Mouse (Mus musculus) c-Kit-positive CD71-positive TER-119-negative erythroid progenitor cells, embryonic 14.5 days (primary cell): ENCODE measurements at regions not wholly inside any gene's neighbourhood (a gene's known extent, or its start where the extent isn't known, plus 50 kb on each side); places are given as distances from the start of the nearest gene placed in this dataset.

Experiments
- DNase-seq: peaks from one replicate; pipeline ENCODE4 v3.0.0-alpha.2; 2013; ENCODE audit warnings: low read depth

- no peak for DNase-seq
These were observed 182.9 kb downstream of the Rap2a start for GRCm38 (mm10) chr14:120661111-120661510.

GRCm38 (mm10) chr14:120669665-120670064 lies 191.4 kb downstream of the Rap2a start:
- DNase-seq = no peak

GRCm38 (mm10) chr14:120675752-120676151 lies 197.5 kb downstream of the Rap2a start:
- DNase-seq = no peak

GRCm38 (mm10) chr14:120678533-120678932 lies 200.3 kb downstream of the Rap2a start:
- DNase-seq = no peak

- no peak for DNase-seq
These were observed 200.8 kb downstream of the Rap2a start for GRCm38 (mm10) chr14:120679072-120679471.

DNA sequence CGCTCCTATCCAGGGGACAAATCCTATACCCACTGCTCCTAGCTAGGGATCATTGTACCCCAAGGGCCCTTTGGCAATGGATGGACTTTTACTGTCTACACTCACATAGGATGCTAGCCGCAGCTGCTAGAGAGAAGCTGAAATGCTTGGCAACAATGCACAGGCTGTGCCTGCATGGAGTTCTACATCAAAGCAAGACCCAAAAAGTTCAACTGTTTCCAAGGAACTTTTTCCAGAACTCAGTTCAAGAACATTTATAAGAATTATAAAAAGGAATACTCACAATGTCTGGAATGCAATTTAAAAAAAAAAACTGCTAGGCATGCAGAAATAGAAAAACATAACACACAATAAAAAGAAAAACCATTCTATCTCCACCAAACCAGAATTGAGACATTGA lies 202.0 kb downstream of the Rap2a start:
- no peak for DNase-seq

DNA sequence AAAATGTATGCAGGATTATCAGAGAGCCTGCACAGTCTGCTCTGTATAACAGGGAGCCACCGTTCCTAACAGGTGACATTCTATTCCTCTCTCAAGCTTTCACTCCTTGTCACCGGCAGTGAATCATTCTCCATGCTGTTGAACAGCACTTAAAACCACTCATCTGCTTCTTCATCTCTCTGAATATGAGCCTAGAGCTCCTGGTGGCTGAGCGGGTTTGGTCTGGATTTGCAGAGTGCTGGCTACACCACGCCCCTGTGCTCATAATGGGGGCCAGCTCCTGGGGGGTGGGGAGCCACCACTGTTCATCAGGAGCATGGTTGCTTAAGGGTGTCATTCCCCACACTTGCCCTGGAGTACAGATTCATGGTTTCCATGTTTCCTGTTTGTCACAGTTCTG lies 207.0 kb downstream of the Rap2a start:
- DNase-seq = no peak

DNA sequence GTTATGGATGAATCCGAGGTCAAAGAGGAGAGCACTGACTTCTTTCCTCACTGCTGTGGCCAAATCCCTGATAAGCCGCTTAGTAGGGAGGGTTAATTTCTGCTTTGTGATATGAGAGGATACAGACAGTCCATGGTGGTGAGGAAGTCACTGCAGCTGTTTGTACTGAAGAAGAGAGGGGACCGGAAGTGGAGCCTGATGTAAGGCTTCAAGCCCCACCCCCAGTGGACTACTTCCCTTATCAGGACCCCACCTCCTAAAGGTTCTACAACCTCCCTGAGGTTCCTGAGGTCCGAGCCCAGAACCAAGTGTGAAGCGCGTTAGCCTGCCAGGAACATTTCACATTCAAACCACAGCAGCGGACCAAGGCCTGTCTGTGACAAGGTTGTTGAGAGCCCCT lies 207.6 kb downstream of the Rap2a start:
- no peak for DNase-seq

DNA sequence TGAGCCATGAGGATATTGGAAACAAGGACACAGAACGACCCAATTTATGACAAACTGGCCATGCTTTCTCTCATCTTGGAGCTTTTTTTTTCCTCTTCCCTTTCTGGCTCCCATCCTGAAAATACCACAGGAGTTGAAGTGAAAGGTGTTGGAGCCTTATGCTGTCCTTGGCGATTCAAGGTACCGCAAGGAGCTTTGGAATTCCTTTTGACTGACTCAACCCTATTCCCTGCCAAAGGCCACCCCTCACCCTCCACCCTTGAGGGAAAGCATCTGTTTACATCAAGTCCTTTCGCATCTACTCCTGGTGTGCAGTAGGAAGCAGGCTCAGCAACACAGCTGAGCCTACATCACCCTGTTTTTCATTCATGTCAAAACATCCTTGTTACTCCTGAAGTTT lies 208.5 kb downstream of the Rap2a start:
- no peak for DNase-seq

DNA sequence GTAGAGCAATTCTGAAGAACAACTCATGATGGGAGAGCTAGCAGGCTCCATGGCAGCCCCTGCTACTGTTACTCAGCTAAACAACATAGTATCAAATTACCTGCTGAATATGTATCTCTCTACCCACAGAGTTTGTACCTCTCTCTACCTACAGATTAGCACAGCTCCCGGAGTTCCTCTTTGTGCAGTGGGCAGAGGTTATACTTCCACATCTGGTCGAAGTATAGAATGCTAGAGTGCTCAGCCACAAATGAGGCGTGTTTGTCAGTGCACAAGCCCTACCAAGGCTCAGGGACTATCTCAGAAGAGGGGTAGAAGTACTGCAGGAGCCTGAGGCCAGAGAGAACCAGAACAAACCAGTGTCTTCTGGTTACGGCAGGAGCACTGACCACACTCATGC lies 211.6 kb upstream of the Ipo5 start:
- DNase-seq = no peak

DNA sequence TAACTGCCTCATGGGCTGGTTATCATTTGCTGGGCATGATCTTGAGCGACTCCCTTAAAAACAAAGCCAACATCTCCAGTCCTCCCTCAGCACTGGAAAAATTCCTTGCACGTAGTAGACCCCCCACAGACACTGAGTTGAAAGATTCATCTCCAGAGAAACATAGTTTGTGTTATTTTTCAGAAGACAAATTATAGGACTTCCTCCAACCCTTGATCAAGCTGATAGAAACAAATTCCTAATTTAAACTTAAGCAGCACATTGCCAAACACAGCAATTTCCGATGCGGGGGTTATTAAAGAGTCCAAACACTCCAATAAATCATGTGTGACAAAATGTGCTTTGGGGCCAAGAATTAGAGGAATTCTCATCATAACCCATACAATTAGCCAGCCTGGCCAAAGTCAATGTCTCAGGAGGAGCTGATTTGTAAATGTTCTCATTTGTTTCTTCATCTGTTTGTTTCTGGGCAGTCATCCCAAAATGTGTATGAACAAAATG lies 205.7 kb upstream of the Ipo5 start:
- DNase-seq = no peak

- DNase-seq = no peak
These were observed 200.2 kb upstream of the Ipo5 start for GRCm38 (mm10) chr14:120710782-120711181.

DNA sequence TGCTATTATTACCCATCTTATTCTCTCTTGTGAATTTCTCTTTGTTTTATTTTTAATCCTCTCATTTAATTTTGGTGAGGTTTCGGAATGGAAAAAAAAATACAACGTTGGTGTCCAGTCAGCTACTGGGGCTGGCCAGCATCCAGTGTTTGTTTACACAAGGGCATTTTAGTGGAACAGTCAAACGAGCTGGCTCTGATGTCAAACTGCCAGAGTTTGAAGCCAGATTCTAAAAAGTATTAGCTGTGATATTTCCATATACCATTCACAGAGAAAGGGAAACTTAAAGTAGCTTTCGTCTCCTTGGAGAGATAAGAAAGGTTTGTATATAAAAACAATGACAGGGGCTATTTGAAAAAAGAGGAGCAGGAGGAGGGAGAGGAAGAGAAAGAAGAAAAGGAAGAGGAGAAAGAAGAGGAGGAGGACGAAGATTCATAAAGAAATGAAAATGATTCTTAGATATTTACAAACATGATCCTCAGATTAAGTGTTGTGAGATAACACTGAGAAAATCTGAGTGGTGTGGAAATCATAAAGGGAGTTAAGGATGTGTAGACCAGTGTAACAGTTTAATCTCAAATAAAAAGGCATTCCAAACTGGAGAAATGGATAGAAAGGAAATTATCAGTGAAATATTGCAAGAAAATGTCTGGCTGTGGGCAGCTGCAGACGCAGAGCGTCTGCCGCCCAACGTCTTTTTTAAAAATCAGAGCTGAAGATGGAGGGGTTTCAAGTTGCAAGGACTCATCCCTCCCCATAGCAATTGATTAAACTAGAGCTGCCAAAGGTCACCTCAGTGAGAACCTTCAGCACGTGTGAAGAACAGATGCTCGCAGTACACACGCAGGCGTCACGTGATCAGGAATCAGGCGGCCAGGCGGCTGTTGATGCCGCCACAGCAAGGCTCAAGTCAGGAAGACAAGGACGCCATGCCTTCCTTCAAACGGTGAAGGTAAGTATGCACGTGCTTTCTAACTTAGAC lies 190.3 kb upstream of the Ipo5 start:
- DNase-seq = no peak

- no peak for DNase-seq
These were observed 189.2 kb upstream of the Ipo5 start for GRCm38 (mm10) chr14:120721593-120722461.

DNA sequence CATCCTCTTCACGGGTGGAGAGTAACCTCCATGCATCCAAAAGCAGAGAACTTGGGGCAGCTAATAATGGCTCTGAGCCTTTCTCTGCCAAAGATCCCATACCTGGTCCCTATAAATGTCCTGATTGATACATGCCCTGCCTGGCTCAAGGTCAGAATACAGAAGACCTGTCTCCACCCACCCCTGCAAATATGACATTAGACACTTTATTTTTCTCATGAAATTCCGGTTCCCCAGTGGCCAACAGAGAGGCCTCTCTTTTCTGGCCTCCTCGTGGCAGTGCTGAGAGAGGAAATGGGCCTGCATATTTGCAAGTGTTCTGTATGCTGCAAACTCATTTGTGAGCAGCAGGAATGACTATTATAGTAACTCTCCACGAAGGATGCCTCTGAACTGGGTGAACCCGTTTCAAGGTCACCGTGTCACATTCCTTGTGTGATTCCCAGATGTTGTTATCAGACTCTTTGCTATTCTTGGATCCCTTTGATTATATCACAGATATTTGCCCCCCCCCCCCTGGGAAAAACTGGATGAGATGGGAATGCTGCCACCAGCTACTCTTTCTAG lies 188.4 kb upstream of the Ipo5 start:
- DNase-seq = no peak

GRCm38 (mm10) chr14:120728107-120728506 lies 182.9 kb upstream of the Ipo5 start:
- no peak for DNase-seq

- no peak for DNase-seq
These were observed 180.8 kb upstream of the Ipo5 start for GRCm38 (mm10) chr14:120730226-120730625.

- no peak for DNase-seq
These were observed 179.2 kb upstream of the Ipo5 start for GRCm38 (mm10) chr14:120731679-120732281.

DNA sequence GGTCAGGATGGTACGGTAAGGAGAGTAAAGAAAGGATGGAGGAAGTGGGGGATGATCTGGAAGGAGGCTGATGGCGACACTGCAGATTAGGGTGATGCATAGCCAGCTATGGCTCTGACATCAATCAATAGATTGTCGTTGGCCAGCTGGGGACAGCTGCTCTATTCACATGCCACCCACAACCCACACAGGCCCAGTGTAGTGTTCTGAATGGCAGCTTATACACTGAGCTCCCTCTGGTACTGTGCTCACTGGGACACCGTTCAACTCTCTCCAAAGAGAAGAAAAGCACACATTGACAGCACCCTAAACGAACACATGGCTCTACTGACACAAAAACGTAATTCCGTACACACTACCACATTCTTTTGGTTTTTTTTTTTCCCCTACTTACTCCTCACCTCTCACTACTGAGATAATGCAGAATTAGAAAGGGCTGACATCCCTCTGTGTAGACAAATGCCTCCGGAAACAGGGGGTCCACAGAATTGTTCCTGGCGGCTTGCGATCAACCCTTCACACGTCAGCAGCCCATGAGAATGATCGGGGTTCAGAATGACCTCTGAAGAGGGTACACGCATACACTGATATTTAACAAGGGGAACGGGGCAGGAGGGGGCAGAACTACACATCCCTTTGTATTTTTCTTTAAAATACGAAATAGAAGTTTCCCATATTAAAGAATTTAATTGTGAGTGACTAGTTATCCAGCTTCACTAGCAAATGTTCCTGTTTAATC lies 178.5 kb upstream of the Ipo5 start:
- DNase-seq = no peak

DNA sequence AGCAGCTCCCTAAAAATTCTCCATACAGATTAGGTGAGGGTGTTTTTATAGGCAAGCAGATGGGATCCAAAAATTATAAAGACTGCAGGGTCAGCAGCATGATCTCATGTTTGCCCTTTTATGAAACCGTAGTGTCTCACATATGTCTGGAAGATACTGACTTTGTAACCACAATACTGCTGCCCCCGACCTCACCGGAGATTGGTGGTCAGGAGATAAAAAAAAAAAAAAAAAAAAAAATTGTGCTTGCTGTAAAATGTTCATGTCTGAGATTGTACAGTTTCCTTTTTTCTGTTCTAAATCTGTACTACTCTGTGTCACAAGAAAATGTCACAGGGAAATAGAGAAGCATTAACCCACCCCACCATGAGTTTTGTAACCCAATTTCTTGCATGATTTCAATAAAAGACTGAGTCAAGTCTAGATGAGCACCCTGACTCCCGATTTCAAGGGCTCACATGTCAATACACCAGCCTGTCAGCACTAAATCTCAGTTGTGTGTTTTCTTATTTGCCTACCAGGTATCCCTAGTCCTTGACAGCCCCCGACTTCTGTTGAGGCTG lies 169.5 kb upstream of the Ipo5 start:
- DNase-seq = no peak

GRCm38 (mm10) chr14:120754011-120754410 lies 157.0 kb upstream of the Ipo5 start:
- no peak for DNase-seq
